Mouse (Mus musculus) brain, embryonic 14.5 days (tissue): ENCODE measurements around the gene Fer.

ENCODE experiments used
- CTCF ChIP-seq: fragments of 200-500 bp; IDR thresholded peaks from 2 replicates; pipeline ENCODE4 v1.5.1; 2012; ENCODE audit warnings: inconsistent platforms, mild to moderate bottlenecking, moderate library complexity, borderline replicate concordance; ENCODE audit not compliant: insufficient read depth, insufficient read length; ENCODE audit errors: extremely low read depth
- POLR2A ChIP-seq: fragments of 200-500 bp; IDR thresholded peaks from 2 replicates; pipeline ENCODE4 v1.6.1; 2012; ENCODE audit warnings: mild to moderate bottlenecking, inconsistent platforms, borderline replicate concordance; ENCODE audit not compliant: poor library complexity, insufficient read depth, insufficient read length, severe bottlenecking; ENCODE audit errors: extremely low read depth

GRCm38 (mm10) chr17:64123732-64124131, 260.9 kb downstream of the Fer start:
- TF ChIP-seq POLR2A: no peak
- no peak for TF ChIP-seq CTCF
